Comparison of ENCODE assay signal across 8 mouse cellular contexts in genomic region chr8:61223729-61224379, GRCm38 (mm10). TPM values are rescaled to one million over a fixed set of nuclear protein-coding genes. Genes with fewer than 3 reads are reported as not detected.
DNase-seq lines count a peak whose midpoint lies in the region; ATAC-seq and TF ChIP-seq lines count a peak whose summit lies in the region.

TSS of gene Sh3rf1 (plus strand) at chr8:61223872.

- ATAC-seq in forebrain, embryonic 13.5 days: peak; percentile 92
- peak; percentile 92 for ATAC-seq in heart, postnatal 0 days (ENCODE audit: insufficient read depth, low read depth)
- peak; percentile 89 for ATAC-seq in liver, postnatal 0 days
- ATAC-seq in neural tube, embryonic 14.5 days (ENCODE audit: low read depth): peak; percentile 90

- in situ Hi-C loops in CH12.LX (cut with MboI; ENCODE audit: low pct_ligation_motif_present, low pct_unique_long_range_greater_than_20kb, low sequenced_read_pairs): loop anchor here (10.0 kb wide), 2 partner anchors 131 to 161 kb away; no protein-coding TSS in a partner anchor

- H3K4me3 ChIP-seq in CH12.LX (replicated peaks in 1 of 3; ENCODE audit: low read depth in 2 of 3, low read length in 2 of 3, poor library complexity in 1 of 3): peak within 1 kb of the TSS; percentile 79 to 88 (median 84)
- peak within 1 kb of the TSS; percentile 85 for H3K4me3 ChIP-seq in forebrain, embryonic 13.5 days
- H3K4me3 ChIP-seq in heart, postnatal 0 days (ENCODE audit: low read depth, low read length): peak within 1 kb of the TSS; percentile 95
- peak within 1 kb of the TSS; percentile 75 for H3K4me3 ChIP-seq in liver, postnatal 0 days (ENCODE audit: low read depth, low read length)
- H3K4me3 ChIP-seq in neural tube, embryonic 14.5 days (ENCODE audit: low read depth, low read length): peak within 1 kb of the TSS; percentile 83

- peak in 1 of 2 experiments; percentile 58; a peak in 2 of 4 replicates for TF ChIP-seq CTCF in CH12.LX (conservative IDR thresholded peaks at IDR 0.05 in 1 of 2, IDR thresholded peaks at IDR 0.05 in 1 of 2; ENCODE audit: low read depth in 2 of 2, low read length in 2 of 2)
- TF ChIP-seq CTCF in heart, postnatal 0 days (IDR thresholded peaks at IDR 0.05; ENCODE audit: low read depth): no peak; the same call in 1 of the 2 replicates
- TF ChIP-seq CTCF in liver, postnatal 0 days (IDR thresholded peaks at IDR 0.05; ENCODE audit: low read depth): peak; percentile 30

- TF ChIP-seq POLR2A in CH12.LX (IDR thresholded peaks at IDR 0.05; ENCODE audit: low read depth, low read length): peak; percentile 62; the same call in 1 of the 2 replicates

- under 1% methylated on average over 36 of the region's 84 CpGs for WGBS in forebrain, embryonic 13.5 days
- WGBS in heart, postnatal 0 days: under 1% methylated on average over 63 of the region's 84 CpGs
- under 1% methylated on average over 55 of the region's 84 CpGs for WGBS in liver, postnatal 0 days (ENCODE audit: insufficient replicate concordance)
- WGBS in neural tube, embryonic 14.5 days: 1% methylated on average over 68 of the region's 84 CpGs

- DNase-seq in CH12.LX (ENCODE audit: extremely low read depth): peak; percentile 62
- DNase-seq in brain, embryonic 18.5 days (ENCODE audit: low read depth, low spot score): peak; percentile 70
- peak; percentile 80 for DNase-seq in heart, postnatal 0 days (ENCODE audit: low spot score)
- peak; percentile 89 to 93 for DNase-seq in kidney, postnatal 4 days
- DNase-seq in liver, postnatal 0 days: peak; percentile 81
- DNase-seq in testis, postnatal 10 days (ENCODE audit: low spot score): peak; percentile 87

- TF ChIP-seq RAD21 in CH12.LX (IDR thresholded peaks at IDR 0.05; ENCODE audit: low read depth, low read length): peak; percentile 11

- peaks cover 0 to 34% of the 10 kb centered on the region in 2 experiments; a peak in 2 of 4 replicates for H3K4me1 ChIP-seq in CH12.LX (ENCODE audit: control insufficient read depth in 1 of 2, insufficient read depth in 2 of 2)
- H3K4me1 ChIP-seq in forebrain, embryonic 13.5 days: peaks cover 44% of the 10 kb centered on the region
- H3K4me1 ChIP-seq in heart, postnatal 0 days (ENCODE audit: control insufficient read depth, insufficient read depth): peaks cover 8% of the 10 kb centered on the region; the same call in 1 of the 2 replicates
- H3K4me1 ChIP-seq in liver, postnatal 0 days (ENCODE audit: insufficient read depth): peaks cover 4% of the 10 kb centered on the region
- H3K4me1 ChIP-seq in neural tube, embryonic 14.5 days (ENCODE audit: control insufficient read depth, insufficient read depth, low read length): peaks cover 26% of the 10 kb centered on the region

- no peak for TF ChIP-seq EP300 in CH12.LX (IDR thresholded peaks at IDR 0.05; ENCODE audit: low read length)
- TF ChIP-seq EP300 in heart, postnatal 0 days (IDR thresholded peaks at IDR 0.05; ENCODE audit: low read depth): no peak
- no peak for TF ChIP-seq EP300 in liver, postnatal 0 days (IDR thresholded peaks at IDR 0.05; ENCODE audit: low read depth)

- H3K27ac ChIP-seq in CH12.LX (ENCODE audit: insufficient read depth, low read depth): peak within 1 kb of the TSS; percentile 40; the same call in 1 of the 2 replicates
- H3K27ac ChIP-seq in forebrain, embryonic 13.5 days: peak within 1 kb of the TSS; percentile 92
- H3K27ac ChIP-seq in heart, postnatal 0 days (ENCODE audit: low read depth): peak within 1 kb of the TSS; percentile 68
- peak within 1 kb of the TSS; percentile 55 for H3K27ac ChIP-seq in liver, postnatal 0 days (ENCODE audit: low read depth)
- H3K27ac ChIP-seq in neural tube, embryonic 14.5 days (ENCODE audit: low read depth, low read length): peak within 1 kb of the TSS; percentile 63

- H3K9me3 ChIP-seq in CH12.LX (replicated peaks; ENCODE audit: low read length): peaks cover under 1% of the 10 kb centered on the region
- H3K9me3 ChIP-seq in forebrain, embryonic 13.5 days (replicated peaks): no peaks in the 10 kb centered on the region
- no peaks in the 10 kb centered on the region for H3K9me3 ChIP-seq in heart, postnatal 0 days (replicated peaks; ENCODE audit: control insufficient read depth, low read length)
- H3K9me3 ChIP-seq in liver, postnatal 0 days (ENCODE audit: low read length): no peaks in the 10 kb centered on the region
- H3K9me3 ChIP-seq in neural tube, embryonic 14.5 days (ENCODE audit: control insufficient read depth, low read length): no peaks in the 10 kb centered on the region

- H3K4me2 ChIP-seq in CH12.LX (ENCODE audit: insufficient read depth, low read depth, poor library complexity, severe bottlenecking): peak within 1 kb of the TSS; percentile 93
- peak within 1 kb of the TSS; percentile 76 for H3K4me2 ChIP-seq in forebrain, embryonic 13.5 days
- peak within 1 kb of the TSS; percentile 87 for H3K4me2 ChIP-seq in heart, postnatal 0 days (ENCODE audit: low read depth, low read length)
- H3K4me2 ChIP-seq in liver, postnatal 0 days (ENCODE audit: low read depth, low read length): peak within 1 kb of the TSS; percentile 84
- peak within 1 kb of the TSS; percentile 88 for H3K4me2 ChIP-seq in neural tube, embryonic 14.5 days (ENCODE audit: low read depth, low read length)

- peak within 1 kb of the TSS; percentile 78 for H3K9ac ChIP-seq in CH12.LX (ENCODE audit: insufficient read depth, low read depth)
- peak within 1 kb of the TSS; percentile 93 for H3K9ac ChIP-seq in forebrain, embryonic 13.5 days
- H3K9ac ChIP-seq in heart, postnatal 0 days (replicated peaks; ENCODE audit: low read depth, low read length): peak within 1 kb of the TSS; percentile 75
- H3K9ac ChIP-seq in liver, postnatal 0 days (replicated peaks): peak within 1 kb of the TSS; percentile 62
- peak within 1 kb of the TSS; percentile 83 for H3K9ac ChIP-seq in neural tube, embryonic 14.5 days (replicated peaks; ENCODE audit: low read depth, low read length)

- H3K36me3 ChIP-seq in CH12.LX (replicated peaks in 1 of 2; ENCODE audit: control insufficient read depth in 1 of 2, insufficient read depth in 1 of 2, low read length in 1 of 2): peaks cover 0 to 2% of the 10 kb centered on the region in 2 experiments
- peaks cover 3% of the 10 kb centered on the region for H3K36me3 ChIP-seq in forebrain, embryonic 13.5 days (ENCODE audit: poor library complexity, severe bottlenecking)
- no peaks in the 10 kb centered on the region for H3K36me3 ChIP-seq in heart, postnatal 0 days (replicated peaks; ENCODE audit: control insufficient read depth, insufficient read depth, low read length)
- H3K36me3 ChIP-seq in liver, postnatal 0 days (replicated peaks; ENCODE audit: insufficient read depth, low read length): no peaks in the 10 kb centered on the region
- no peaks in the 10 kb centered on the region for H3K36me3 ChIP-seq in neural tube, embryonic 14.5 days (ENCODE audit: control insufficient read depth, insufficient read depth, low read length)

- peaks cover 2% of the 10 kb centered on the region for H3K27me3 ChIP-seq in CH12.LX (replicated peaks)
- H3K27me3 ChIP-seq in forebrain, embryonic 13.5 days: no peaks in the 10 kb centered on the region
- H3K27me3 ChIP-seq in heart, postnatal 0 days (ENCODE audit: control insufficient read depth, insufficient read depth, low read length): peaks cover 11% of the 10 kb centered on the region; the same call in 1 of the 2 replicates
- no peaks in the 10 kb centered on the region for H3K27me3 ChIP-seq in liver, postnatal 0 days (ENCODE audit: insufficient read depth, low read length)
- no peaks in the 10 kb centered on the region for H3K27me3 ChIP-seq in neural tube, embryonic 14.5 days (ENCODE audit: control insufficient read depth, insufficient read depth, low read length)

- peaks cover 29% of the 10 kb centered on the region for H3K79me2 ChIP-seq in CH12.LX (replicated peaks; ENCODE audit: control insufficient read depth, extremely low read depth, insufficient read depth, poor library complexity, severe bottlenecking)

- dilution Hi-C loops in CH12.LX (cut with MboI; ENCODE audit: extremely low pct_ligation_motif_present, extremely low pct_unique_long_range_greater_than_20kb, low sequenced_read_pairs): no loop called here

TF ChIP-seq in CH12.LX, 34 proteins besides CTCF, POLR2A, EP300 and RAD21 (continues in another document):
- peak; percentile 57 for TF ChIP-seq TCF12 (IDR thresholded peaks at IDR 0.05; ENCODE audit: low read depth, low read length)
- TF ChIP-seq NELFE (IDR thresholded peaks at IDR 0.05; ENCODE audit: low read depth, low read length): 0 out of 2 replicates have a peak, but pooled peaks have one; percentile 27
- 0 out of 2 replicates have a peak, but pooled peaks have one; percentile 13 for TF ChIP-seq RCOR1 (conservative IDR thresholded peaks at IDR 0.05; ENCODE audit: low read depth, low read length)
- no peak for TF ChIP-seq POLR2AphosphoS2 (IDR thresholded peaks at IDR 0.05; ENCODE audit: low read depth, low read length)
- no peak for TF ChIP-seq ETS1 (conservative IDR thresholded peaks at IDR 0.05; ENCODE audit: low read depth, low read length)
- TF ChIP-seq SMC3 (IDR thresholded peaks at IDR 0.05; ENCODE audit: low read depth, low read length): peak; percentile 16; the same call in 1 of the 2 replicates
- TF ChIP-seq ZNF384 (IDR thresholded peaks at IDR 0.05; ENCODE audit: low read depth, low read length): no peak
- no peak for TF ChIP-seq MYC (IDR thresholded peaks at IDR 0.05; ENCODE audit: low read depth, low read length)
- no peak for TF ChIP-seq ZC3H11A (IDR thresholded peaks at IDR 0.05; ENCODE audit: low read depth, low read length)
- TF ChIP-seq ZKSCAN1 (IDR thresholded peaks at IDR 0.05; ENCODE audit: borderline replicate concordance, low read depth, low read length): no peak
- peak; percentile 70 for TF ChIP-seq ELF1 (IDR thresholded peaks at IDR 0.05; ENCODE audit: low read depth, low read length)
- 0 out of 2 replicates have a peak, but pooled peaks have one; percentile 5 for TF ChIP-seq BHLHE40 (IDR thresholded peaks at IDR 0.05; ENCODE audit: low read depth, low read length)
- TF ChIP-seq E2F4 (IDR thresholded peaks at IDR 0.05; ENCODE audit: insufficient replicate concordance, low read depth, low read length): no peak
- no peak for TF ChIP-seq MAFK (IDR thresholded peaks at IDR 0.05; ENCODE audit: insufficient replicate concordance, low read length)
- TF ChIP-seq GABPA (IDR thresholded peaks at IDR 0.05; ENCODE audit: insufficient replicate concordance, low read depth, low read length): no peak

RNA-seq across cellular contexts. Expression of gene Sh3rf1, which starts in this region (rescaled TPM):
- 8.1 and 10.6 TPM in 2 replicates for total RNA-seq in CH12.LX (2012; rRNA removed)
- 5.9 and 6.0 TPM in 2 replicates for total RNA-seq in CH12.LX (2014; rRNA removed)
- polyA plus RNA-seq in CH12.LX (2012; ENCODE audit: insufficient read length, low read depth): 10.6 and 16.8 TPM in 2 replicates
- polyA plus RNA-seq in forebrain, embryonic 13.5 days (2015; fragmentation: Nextera tagmentation; extraction: Ambion mirVana): 31.4 and 34.5 TPM in 2 replicates
- 3.3 and 8.9 TPM in 2 replicates for total RNA-seq in heart, postnatal 0 days (2014; rRNA removed; ENCODE audit: low replicate concordance)
- polyA plus RNA-seq in heart, postnatal 0 days (2015; fragmentation: Nextera tagmentation; extraction: Ambion mirVana): 2.4 and 2.7 TPM in 2 replicates
- polyA plus RNA-seq in liver, postnatal 0 days (2015; fragmentation: Nextera tagmentation; extraction: Ambion mirVana): 0.97 and 1.6 TPM in 2 replicates
- 24.0 and 25.5 TPM in 2 replicates for polyA plus RNA-seq in neural tube, embryonic 14.5 days (2014; fragmentation: Nextera tagmentation; extraction: Ambion mirVana)

Comparison
In these comparisons a context has a peak if more than half of its experiments do, and no peak if none do; other contexts are left out.
1. Peak in every context shown above with its lines: DNase-seq, ATAC-seq, H3K4me3 ChIP-seq and H3K27ac ChIP-seq.
2. H3K27ac ChIP-seq: peak in every context shown above with its lines; median percentile 92 in forebrain, embryonic 13.5 days; 68 in heart, postnatal 0 days; 63 in neural tube, embryonic 14.5 days; 55 in liver, postnatal 0 days; 40 in CH12.LX.